Mouse (Mus musculus): ENCODE measurements around the gene Smok3c. TPM values are rescaled to one million over a fixed set of nuclear protein-coding genes. Genes with fewer than 3 reads are reported as not detected.
A peak's percentile ranks its signal among the peaks of the same experiment; 100 is the strongest.

Gene Smok3c
- polyA plus RNA-seq, 1 experiment from 2014 or later = not detected

- Histone ChIP-seq H3K4me3 (no peak overlapping the region), H3K9me3 (no peaks in the 10 kb centered on the region), H3K4me1 (peaks cover 11% of the 10 kb centered on the region), H3K27ac (replicated peaks) (no peak overlapping the region), H3K27me3 (replicated peaks; ENCODE audit: low read depth, poor library complexity, severe bottlenecking) (no peaks in the 10 kb centered on the region), H3K36me3 (replicated peaks) (peaks cover 19% of the 10 kb centered on the region)
- 96% methylated on average over 2 of the region's 2 CpGs for WGBS
- DNase-seq (ENCODE audit: low spot score) = no peak
These were observed 30.9 kb downstream of the Smok3c start for GRCm38 (mm10) chr5:138083936-138084335.

GRCm38 (mm10) chr5:138084507-138084906, 31.5 kb downstream of the Smok3c start:
- Histone ChIP-seq H3K4me1 (peaks cover 11% of the 10 kb centered on the region), H3K4me3 (peak overlapping the region; percentile 95), H3K36me3 (replicated peaks) (peaks cover 25% of the 10 kb centered on the region), H3K27ac (replicated peaks) (peak overlapping the region; percentile 99), H3K27me3 (replicated peaks; ENCODE audit: low read depth, poor library complexity, severe bottlenecking) (no peaks in the 10 kb centered on the region), H3K9me3 (no peaks in the 10 kb centered on the region)
- WGBS = 68% methylated on average over 2 of the region's 2 CpGs
- no peak for DNase-seq (ENCODE audit: low spot score)

GRCm38 (mm10) chr5:138084996-138085395, 32.0 kb downstream of the Smok3c start, which contains the start of gene Zkscan1:
Zkscan1 (plus strand) TSS chr5:138085084.
- Histone ChIP-seq H3K4me3 (peak within 1 kb of the TSS; percentile 95), H3K36me3 (replicated peaks) (peaks cover 25% of the 10 kb centered on the region), H3K27me3 (replicated peaks; ENCODE audit: low read depth, poor library complexity, severe bottlenecking) (no peaks in the 10 kb centered on the region), H3K4me1 (peaks cover 11% of the 10 kb centered on the region), H3K9me3 (no peaks in the 10 kb centered on the region), H3K27ac (replicated peaks) (peak within 1 kb of the TSS; percentile 99)
- WGBS = under 1% methylated on average over 27 of the region's 27 CpGs
- DNase-seq (ENCODE audit: low spot score) = peak; percentile 89

DNA sequence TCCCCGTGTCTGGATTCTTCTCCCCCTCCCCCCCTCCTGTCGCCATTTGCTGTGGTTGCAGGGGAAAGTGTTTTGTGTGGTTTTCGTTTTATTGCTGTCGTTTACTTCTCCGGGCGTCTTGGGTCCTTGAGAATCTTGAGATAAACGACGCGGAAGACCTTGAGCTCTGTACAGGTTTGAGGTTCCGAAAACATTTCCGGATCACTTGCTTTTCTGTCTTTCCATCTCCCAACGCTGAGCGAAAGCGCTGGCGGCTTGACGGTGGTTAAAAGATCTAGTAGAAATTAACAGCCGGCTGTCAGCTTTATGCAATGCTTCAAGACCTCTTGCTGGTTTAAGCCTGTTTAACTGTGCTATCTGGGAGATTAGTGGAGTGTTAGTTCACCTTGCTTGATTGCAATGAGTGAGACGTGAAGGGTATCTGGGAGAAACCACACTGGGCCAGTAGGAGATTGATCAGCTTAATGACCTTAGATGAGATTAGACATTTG, 32.5 kb downstream of the Smok3c start:
- no peaks in the 10 kb centered on the region for H3K27me3 ChIP-seq (replicated peaks; ENCODE audit: low read depth, poor library complexity, severe bottlenecking)
- no peaks in the 10 kb centered on the region for H3K9me3 ChIP-seq
- H3K27ac ChIP-seq (replicated peaks) = peak overlapping the region; percentile 99
- H3K4me3 ChIP-seq = peak overlapping the region; percentile 95
- H3K36me3 ChIP-seq (replicated peaks) = peaks cover 27% of the 10 kb centered on the region
- no peak for DNase-seq (ENCODE audit: low spot score)
- H3K4me1 ChIP-seq = peaks cover 11% of the 10 kb centered on the region
- under 1% methylated on average over 18 of the region's 18 CpGs for WGBS

DNA sequence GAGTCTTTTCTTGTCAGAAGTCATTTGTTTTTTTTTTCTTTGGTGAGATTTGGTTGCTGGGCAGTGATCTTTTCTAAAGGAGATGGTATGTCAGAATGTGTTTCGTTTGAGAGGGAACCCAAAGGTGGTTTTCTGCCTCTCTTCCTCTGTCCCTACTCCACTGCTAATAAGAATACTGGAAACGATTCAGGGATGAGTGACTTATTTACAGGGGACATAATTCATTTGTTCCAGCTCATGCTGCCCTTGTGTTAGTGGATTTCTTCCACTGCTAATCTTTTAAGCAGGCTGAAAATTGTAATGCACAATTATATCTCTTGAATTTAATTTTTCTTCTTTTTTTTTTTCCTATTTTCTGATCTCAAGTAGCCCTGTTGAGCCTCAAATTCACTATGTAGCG, 33.8 kb downstream of the Smok3c start:
- no peak for DNase-seq (ENCODE audit: low spot score)
- no peak overlapping the region for H3K27ac ChIP-seq (replicated peaks)
- no peaks in the 10 kb centered on the region for H3K9me3 ChIP-seq
- 91% methylated on average over 3 of the region's 3 CpGs for WGBS
- H3K4me3 ChIP-seq = peak overlapping the region; percentile 95; the same call in 1 of the 2 replicates
- H3K4me1 ChIP-seq = peaks cover 11% of the 10 kb centered on the region
- H3K27me3 ChIP-seq (replicated peaks; ENCODE audit: low read depth, poor library complexity, severe bottlenecking) = no peaks in the 10 kb centered on the region
- H3K36me3 ChIP-seq (replicated peaks) = peaks cover 35% of the 10 kb centered on the region

- Histone ChIP-seq H3K4me3 (no peak overlapping the region), H3K36me3 (replicated peaks) (peaks cover 49% of the 10 kb centered on the region), H3K27me3 (replicated peaks; ENCODE audit: low read depth, poor library complexity, severe bottlenecking) (no peaks in the 10 kb centered on the region), H3K9me3 (no peaks in the 10 kb centered on the region), H3K27ac (replicated peaks) (no peak overlapping the region), H3K4me1 (peaks cover 11% of the 10 kb centered on the region)
- DNase-seq (ENCODE audit: low spot score) = no peak
- 90% methylated on average over 3 of the region's 3 CpGs for WGBS
These were observed 35.4 kb downstream of the Smok3c start for GRCm38 (mm10) chr5:138088366-138088765.

GRCm38 (mm10) chr5:138089108-138089551, 36.1 kb downstream of the Smok3c start:
- peaks cover 11% of the 10 kb centered on the region for H3K4me1 ChIP-seq
- peaks cover 57% of the 10 kb centered on the region for H3K36me3 ChIP-seq (replicated peaks)
- no peaks in the 10 kb centered on the region for H3K9me3 ChIP-seq
- 93% methylated on average over 6 of the region's 6 CpGs for WGBS
- DNase-seq (ENCODE audit: low spot score) = no peak
- H3K27ac ChIP-seq (replicated peaks) = no peak overlapping the region
- no peaks in the 10 kb centered on the region for H3K27me3 ChIP-seq (replicated peaks; ENCODE audit: low read depth, poor library complexity, severe bottlenecking)
- no peak overlapping the region for H3K4me3 ChIP-seq

GRCm38 (mm10) chr5:138090271-138090670, 37.3 kb downstream of the Smok3c start:
- Histone ChIP-seq H3K4me3 (no peak overlapping the region), H3K27ac (replicated peaks) (no peak overlapping the region), H3K9me3 (no peaks in the 10 kb centered on the region), H3K27me3 (replicated peaks; ENCODE audit: low read depth, poor library complexity, severe bottlenecking) (no peaks in the 10 kb centered on the region), H3K4me1 (peaks cover 11% of the 10 kb centered on the region), H3K36me3 (replicated peaks) (peaks cover 68% of the 10 kb centered on the region)
- 88% methylated on average over 3 of the region's 3 CpGs for WGBS
- no peak for DNase-seq (ENCODE audit: low spot score)

DNA sequence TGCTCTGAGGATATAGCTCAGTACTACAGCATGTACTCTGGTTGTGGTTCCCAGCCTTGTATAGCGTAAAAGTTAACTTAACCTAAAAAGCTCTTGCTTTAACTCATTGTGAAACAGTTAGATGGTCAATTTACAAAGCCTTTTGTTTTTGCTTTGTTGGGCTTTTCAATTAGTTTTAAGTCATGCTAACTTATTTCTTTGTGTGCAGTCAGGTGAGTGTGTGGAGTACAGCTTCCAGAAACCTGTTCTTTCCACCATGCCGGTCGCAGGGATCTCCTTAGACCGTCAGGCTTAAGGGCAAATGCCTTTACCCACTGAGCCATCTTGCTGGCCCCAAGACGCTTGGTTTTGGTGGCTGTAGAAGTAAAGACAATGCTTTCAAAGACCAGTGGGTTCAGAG, 37.7 kb downstream of the Smok3c start:
- H3K9me3 ChIP-seq = no peaks in the 10 kb centered on the region
- no peak for DNase-seq (ENCODE audit: low spot score)
- H3K27ac ChIP-seq (replicated peaks) = no peak overlapping the region
- no peak overlapping the region for H3K4me3 ChIP-seq
- H3K4me1 ChIP-seq = peaks cover 11% of the 10 kb centered on the region
- no peaks in the 10 kb centered on the region for H3K27me3 ChIP-seq (replicated peaks; ENCODE audit: low read depth, poor library complexity, severe bottlenecking)
- peaks cover 73% of the 10 kb centered on the region for H3K36me3 ChIP-seq (replicated peaks)
- WGBS = 92% methylated on average over 5 of the region's 5 CpGs

GRCm38 (mm10) chr5:138092771-138093170, 39.8 kb downstream of the Smok3c start:
- no peak overlapping the region for H3K27ac ChIP-seq (replicated peaks)
- H3K36me3 ChIP-seq (replicated peaks) = peaks cover 86% of the 10 kb centered on the region
- H3K27me3 ChIP-seq (replicated peaks; ENCODE audit: low read depth, poor library complexity, severe bottlenecking) = no peaks in the 10 kb centered on the region
- 98% methylated on average over 4 of the region's 4 CpGs for WGBS
- DNase-seq (ENCODE audit: low spot score) = no peak
- no peak overlapping the region for H3K4me3 ChIP-seq
- no peaks in the 10 kb centered on the region for H3K9me3 ChIP-seq
- no peaks in the 10 kb centered on the region for H3K4me1 ChIP-seq

DNA sequence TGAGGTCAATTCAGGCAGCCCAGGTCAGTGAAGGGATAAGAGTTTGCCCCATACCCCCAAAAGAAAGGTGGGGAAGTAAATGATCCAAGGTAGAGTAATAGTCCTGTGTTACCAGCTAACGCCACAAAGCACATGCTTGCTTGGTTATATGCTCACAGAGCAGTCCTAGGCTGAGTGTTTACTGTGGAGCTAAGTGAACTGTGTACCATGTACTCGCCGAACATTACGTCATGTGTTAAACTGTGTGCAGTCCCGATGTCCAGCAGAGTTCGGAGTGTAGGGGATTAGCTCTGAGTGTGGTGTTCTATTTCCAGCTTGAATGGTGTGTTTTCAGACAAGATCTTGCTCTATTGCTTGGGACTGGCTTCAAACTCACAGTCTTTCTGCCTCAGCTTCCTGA, 41.5 kb downstream of the Smok3c start:
- peaks cover 86% of the 10 kb centered on the region for H3K36me3 ChIP-seq (replicated peaks)
- H3K4me1 ChIP-seq = no peaks in the 10 kb centered on the region
- H3K4me3 ChIP-seq = no peak overlapping the region
- H3K9me3 ChIP-seq = no peaks in the 10 kb centered on the region
- H3K27ac ChIP-seq (replicated peaks) = no peak overlapping the region
- no peak for DNase-seq (ENCODE audit: low spot score)
- 93% methylated on average over 6 of the region's 6 CpGs for WGBS
- H3K27me3 ChIP-seq (replicated peaks; ENCODE audit: low read depth, poor library complexity, severe bottlenecking) = no peaks in the 10 kb centered on the region

DNA sequence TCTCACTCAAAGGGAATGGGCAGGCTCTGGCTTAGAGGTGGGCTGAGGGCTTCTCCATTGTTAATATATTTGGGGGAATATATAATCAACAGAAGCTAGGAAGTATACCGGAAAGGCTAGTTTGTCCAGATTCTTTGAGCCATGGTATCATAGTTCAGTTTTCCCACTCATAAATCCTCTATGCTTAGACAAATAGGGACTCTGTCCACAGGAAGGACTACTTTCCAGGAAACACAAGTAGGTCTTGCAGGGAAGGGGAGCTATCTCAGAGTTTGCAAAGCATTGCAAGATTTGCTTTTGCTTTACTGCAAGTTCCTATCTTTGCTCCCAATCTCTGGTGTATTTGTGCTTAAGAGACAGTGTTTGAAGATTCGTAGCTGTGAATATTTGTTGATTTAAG, 52.0 kb downstream of the Smok3c start:
- Histone ChIP-seq H3K4me3 (no peak overlapping the region), H3K9me3 (no peaks in the 10 kb centered on the region), H3K27me3 (replicated peaks; ENCODE audit: low read depth, poor library complexity, severe bottlenecking) (no peaks in the 10 kb centered on the region), H3K4me1 (no peaks in the 10 kb centered on the region), H3K36me3 (replicated peaks) (peaks cover 60% of the 10 kb centered on the region), H3K27ac (replicated peaks) (no peak overlapping the region)
- 88% methylated on average over 2 of the region's 2 CpGs for WGBS
- no peak for DNase-seq (ENCODE audit: low spot score)

DNA sequence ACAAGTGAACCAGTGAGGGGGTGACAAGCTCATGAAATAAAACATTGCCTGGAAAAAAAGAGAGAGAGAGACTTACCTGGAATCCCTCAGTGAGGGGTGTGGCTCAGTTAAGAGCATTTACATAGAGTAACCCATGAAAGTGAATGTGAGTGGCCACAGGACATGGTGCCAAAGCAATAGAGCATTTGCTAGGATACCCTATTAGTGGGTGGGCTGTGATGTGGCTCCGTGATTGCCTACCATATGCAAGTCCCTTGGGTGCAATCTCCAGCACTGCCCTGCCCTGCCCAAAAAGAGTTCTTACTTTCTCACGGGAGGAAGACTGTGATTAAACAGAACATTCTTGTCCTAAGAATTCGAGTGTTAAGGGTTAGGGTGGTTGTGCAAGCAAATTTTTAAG, 54.1 kb downstream of the Smok3c start:
- Histone ChIP-seq H3K9me3 (no peaks in the 10 kb centered on the region), H3K4me3 (no peak overlapping the region), H3K4me1 (no peaks in the 10 kb centered on the region), H3K36me3 (replicated peaks) (peaks cover 39% of the 10 kb centered on the region), H3K27me3 (replicated peaks; ENCODE audit: low read depth, poor library complexity, severe bottlenecking) (no peaks in the 10 kb centered on the region), H3K27ac (replicated peaks) (no peak overlapping the region)
- no peak for DNase-seq (ENCODE audit: low spot score)
- 70% methylated on average over 3 of the region's 3 CpGs for WGBS

Measured in embryonic facial prominence, embryonic 10.5 days (tissue).